Mouse (Mus musculus) liver, postnatal 0 days (tissue): Measurements from ENCODE around the gene Nfib.

ENCODE experiments used
- CTCF ChIP-seq: sonication (generic); IDR thresholded peaks from 2 replicates; pipeline ENCODE4 v1.5.1; 2016; ENCODE audit warnings: antibody characterized with exemption, low read depth
- EP300 ChIP-seq: IDR thresholded peaks from 2 replicates; pipeline ENCODE4 v1.6.1; 2016; ENCODE audit warnings: antibody characterized with exemption, low read depth, mild to moderate bottlenecking

- TF ChIP-seq CTCF: no peak
- no peak for TF ChIP-seq EP300
Measured at GRCm38 (mm10) chr4:82684088-82684715, 21.3 kb downstream of the Nfib start.
